Mouse (Mus musculus) MEL (cell line): ENCODE measurements around the gene Brip1. TPM values are rescaled to one million over a fixed set of nuclear protein-coding genes. Genes with fewer than 3 reads are reported as not detected.
A peak's percentile ranks its signal among the peaks of the same experiment; 100 is the strongest.

Source experiments
- DNase-seq: peaks from one replicate; pipeline ENCODE4 v3.0.0; 2011; ENCODE audit warnings: low read depth, low spot score
- H3K27ac ChIP-seq: 2 replicates; pipeline ENCODE4 v1.5.1; 2012; ENCODE audit warnings: low read depth, mild to moderate bottlenecking, control low read depth, low read length, moderate library complexity; ENCODE audit not compliant: control insufficient read depth
- H3K27me3 ChIP-seq, 2 experiments: fragments of 150-350 bp in 1 of 2; sonication (generic) in 1 of 2; 2 replicates each; pipeline ENCODE4 v1.6.1; 2012; ENCODE audit warnings: low read length in 2 of 2, mild to moderate bottlenecking in 2 of 2, improper control_type of control experiment in 1 of 2, moderate library complexity in 1 of 2; ENCODE audit not compliant: insufficient read depth in 2 of 2, control insufficient read depth in 1 of 2
- H3K36me3 ChIP-seq, 2 experiments: 2 replicates each; pipeline ENCODE4 v1.6.1; 2012 to 2014; ENCODE audit warnings: low read length in 2 of 2, improper control_type of control experiment in 1 of 2, inconsistent platforms in 1 of 2, mild to moderate bottlenecking in 1 of 2; ENCODE audit not compliant: insufficient read depth in 2 of 2, control insufficient read depth in 1 of 2
- H3K4me1 ChIP-seq, 2 experiments: fragments of 150-350 bp in 1 of 2; sonication (generic) in 1 of 2; 2 replicates each; pipeline ENCODE4 v1.6.1; 2012; ENCODE audit warnings: low read length in 2 of 2, improper control_type of control experiment in 1 of 2, mild to moderate bottlenecking in 1 of 2; ENCODE audit not compliant: insufficient read depth in 2 of 2, control insufficient read depth in 1 of 2
- H3K4me3 ChIP-seq, 2 experiments: fragments of 150-350 bp in 1 of 2; sonication (generic) in 1 of 2; 2 replicates each; pipeline ENCODE4 v1.5.1; 2012; ENCODE audit warnings: low read depth in 2 of 2, low read length in 2 of 2, mild to moderate bottlenecking in 2 of 2, moderate library complexity in 2 of 2, control low read depth in 1 of 2, improper control_type of control experiment in 1 of 2; ENCODE audit not compliant: control insufficient read depth in 1 of 2, insufficient read depth in 1 of 2
- H3K79me2 ChIP-seq: 2 replicates; pipeline ENCODE4 v1.6.1; 2012; ENCODE audit warnings: mild to moderate bottlenecking, low read length, moderate library complexity; ENCODE audit not compliant: control insufficient read depth, poor library complexity, insufficient read depth
- H3K9ac ChIP-seq: 2 replicates; pipeline ENCODE4 v1.6.1; 2012; ENCODE audit warnings: low read depth, mild to moderate bottlenecking, control low read depth, low read length, moderate library complexity; ENCODE audit not compliant: control insufficient read depth, poor library complexity, severe bottlenecking
- H3K9me3 ChIP-seq: fragments of 150-350 bp; sonication (generic); replicated peaks from 2 replicates; pipeline ENCODE4 v1.6.1; 2012; ENCODE audit warnings: mild to moderate bottlenecking, low read length, improper control_type of control experiment, moderate library complexity; ENCODE audit not compliant: insufficient read depth
- BHLHE40 ChIP-seq: IDR thresholded peaks from 2 replicates; pipeline ENCODE4 v1.6.1; 2012; ENCODE audit warnings: low read depth, mild to moderate bottlenecking, inconsistent platforms, low read length, improper control_type of control experiment, borderline replicate concordance
- CHD2 ChIP-seq: IDR thresholded peaks from 2 replicates; pipeline ENCODE4 v1.6.1; 2011; ENCODE audit warnings: low read length, improper control_type of control experiment
- CTCF ChIP-seq, 3 experiments: IDR thresholded peaks in 2 of 3; conservative IDR thresholded peaks in 1 of 3; 2 replicates each; pipeline ENCODE4 v1.5.1; 2011 to 2012; ENCODE audit warnings: low read length in 3 of 3, low read depth in 2 of 3, mild to moderate bottlenecking in 2 of 3, improper control_type of control experiment in 1 of 3, inconsistent platforms in 1 of 3, mixed read lengths in 1 of 3, moderate library complexity in 1 of 3; ENCODE audit not compliant: control insufficient read depth in 1 of 3, insufficient read depth in 1 of 3, poor library complexity in 1 of 3, severe bottlenecking in 1 of 3
- E2F4 ChIP-seq: IDR thresholded peaks from 2 replicates; pipeline ENCODE4 v1.6.1; 2011; ENCODE audit warnings: low read depth, low read length, improper control_type of control experiment, borderline replicate concordance
- ELF1 ChIP-seq: IDR thresholded peaks from 2 replicates; pipeline ENCODE4 v1.6.1; 2014; ENCODE audit warnings: low read depth, mild to moderate bottlenecking, inconsistent platforms, low read length, improper control_type of control experiment, moderate library complexity
- ETS1 ChIP-seq: IDR thresholded peaks from 2 replicates; pipeline ENCODE4 v1.6.1; 2012; ENCODE audit warnings: low read depth, mild to moderate bottlenecking, inconsistent platforms, low read length, improper control_type of control experiment, moderate library complexity
- GABPA ChIP-seq: IDR thresholded peaks from 2 replicates; pipeline ENCODE4 v1.6.1; 2012; ENCODE audit warnings: low read depth, mild to moderate bottlenecking, inconsistent platforms, low read length, improper control_type of control experiment, moderate library complexity
- GATA1 ChIP-seq: IDR thresholded peaks from 2 replicates; pipeline ENCODE4 v1.6.1; 2011; ENCODE audit warnings: low read depth, low read length, improper control_type of control experiment
- JUND ChIP-seq: IDR thresholded peaks from 2 replicates; pipeline ENCODE4 v1.6.1; 2011; ENCODE audit warnings: low read depth, mild to moderate bottlenecking, improper control_type of control experiment, low read length
- KAT2A ChIP-seq: conservative IDR thresholded peaks from 2 replicates; pipeline ENCODE4 v1.6.1; 2012; ENCODE audit warnings: low read depth, low read length, improper control_type of control experiment, inconsistent platforms
- MXI1 ChIP-seq: IDR thresholded peaks from 2 replicates; pipeline ENCODE4 v1.6.1; 2011; ENCODE audit warnings: mild to moderate bottlenecking, low read depth, low read length, improper control_type of control experiment
- POLR2A ChIP-seq, 2 experiments: IDR thresholded peaks; 2 replicates each; pipeline ENCODE4 v1.6.1; 2011 to 2012; ENCODE audit warnings: low read length in 2 of 2, mild to moderate bottlenecking in 2 of 2, control low read depth in 1 of 2, improper control_type of control experiment in 1 of 2, low read depth in 1 of 2, moderate library complexity in 1 of 2; ENCODE audit not compliant: control insufficient read depth in 1 of 2, insufficient read depth in 1 of 2, poor library complexity in 1 of 2
- RAD21 ChIP-seq: IDR thresholded peaks from 2 replicates; pipeline ENCODE4 v1.6.1; 2011; ENCODE audit warnings: mild to moderate bottlenecking, low read depth, low read length, improper control_type of control experiment
- SMC3 ChIP-seq: IDR thresholded peaks from 2 replicates; pipeline ENCODE4 v1.6.1; 2011; ENCODE audit warnings: low read depth, low read length, improper control_type of control experiment
- TAL1 ChIP-seq: IDR thresholded peaks from 2 replicates; pipeline ENCODE4 v1.6.1; 2012; ENCODE audit warnings: mild to moderate bottlenecking, inconsistent platforms, low read length, moderate library complexity, mixed read lengths
- TBP ChIP-seq: IDR thresholded peaks from 2 replicates; pipeline ENCODE4 v1.8.0; 2011; ENCODE audit warnings: low read depth, low read length, improper control_type of control experiment
- TCF12 ChIP-seq: IDR thresholded peaks from 2 replicates; pipeline ENCODE4 v1.6.1; 2014; ENCODE audit warnings: low read depth, mild to moderate bottlenecking, inconsistent platforms, low read length, improper control_type of control experiment, moderate library complexity
- USF1 ChIP-seq: IDR thresholded peaks from 2 replicates; pipeline ENCODE4 v1.6.1; 2014; ENCODE audit warnings: low read depth, mild to moderate bottlenecking, inconsistent platforms, low read length, improper control_type of control experiment, moderate library complexity
- ZC3H11A ChIP-seq: IDR thresholded peaks from 2 replicates; pipeline ENCODE4 v1.6.1; 2012; ENCODE audit warnings: low read depth, mild to moderate bottlenecking, inconsistent platforms, low read length, improper control_type of control experiment
- ZMIZ1 ChIP-seq: IDR thresholded peaks from 2 replicates; pipeline ENCODE4 v1.6.1; 2012; ENCODE audit warnings: low read depth, mild to moderate bottlenecking, inconsistent platforms, low read length, improper control_type of control experiment, moderate library complexity
- polyA plus RNA-seq, 2 experiments: library from polyadenylated mRNA; stranded (reverse) in 1 of 2; unstranded in 1 of 2; fragments of >175 nt in 1 of 2; fragments of >200 nt in 1 of 2; gene quantifications; 2 replicates each; pipeline versions ENCODE4 v1.2.1 to v1.2.4; 2012; ENCODE audit warnings: low replicate concordance in 2 of 2, low read depth in 1 of 2; ENCODE audit not compliant: insufficient read length in 2 of 2, insufficient read depth in 1 of 2, missing spikeins in 1 of 2
- total RNA-seq: library from RNA; depleted of rRNA; stranded (reverse); fragments of 300-350 nt; gene quantifications from 2 replicates; pipeline ENCODE4 v1.2.3, GENCODE M21; 2012

Gene Brip1
- total and polyA plus RNA-seq, 3 experiments: 13.4 to 20.9 (median 14.9) TPM

DNA sequence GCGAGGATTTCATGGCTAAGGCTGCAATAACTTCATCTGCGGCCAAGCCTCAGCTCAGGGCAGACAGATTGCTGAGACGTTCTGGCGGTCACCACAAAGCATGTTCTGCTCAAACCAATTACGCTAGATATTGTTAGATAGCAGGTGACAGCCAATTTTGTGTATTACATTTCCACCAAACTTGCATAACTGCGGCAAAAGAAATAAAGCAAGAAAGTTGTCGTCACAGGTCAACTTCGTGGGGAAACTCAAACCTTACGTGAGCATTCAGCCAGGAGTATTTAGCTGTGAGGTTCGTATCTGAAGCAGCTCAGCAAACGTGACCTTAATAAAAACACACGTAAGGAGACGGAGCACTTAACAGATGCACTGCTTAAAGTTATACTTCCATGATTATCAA lies 162.3 kb downstream of the Brip1 start:
- Histone ChIP-seq H3K4me1 (no peaks in the 10 kb centered on the region), H3K4me3 (no peak overlapping the region)

DNA sequence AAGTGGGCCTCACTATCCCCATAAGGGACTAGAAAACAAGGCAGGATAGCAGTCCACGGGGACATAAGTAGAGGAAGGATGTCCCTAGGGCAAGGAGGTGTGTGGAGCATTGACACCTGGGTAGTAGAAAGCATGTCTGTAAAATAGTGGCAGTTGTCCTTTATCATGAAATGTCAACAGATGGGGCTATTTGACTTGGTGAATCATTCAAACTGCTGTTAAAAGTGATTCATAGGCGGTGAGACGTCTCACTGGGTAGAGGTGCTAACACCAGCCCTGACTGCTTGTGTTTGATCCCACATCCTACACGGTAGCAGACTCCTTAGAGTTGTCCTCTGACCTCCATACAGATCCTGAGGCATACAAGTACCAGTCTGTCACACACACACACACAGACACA lies 168.1 kb downstream of the Brip1 start:
- Histone ChIP-seq H3K36me3 (no peaks in the 10 kb centered on the region), H3K9me3 (no peaks in the 10 kb centered on the region), H3K9ac (no peak overlapping the region), H3K79me2 (no peaks in the 10 kb centered on the region), H3K27me3 (peaks cover 3 to 11% of the 10 kb centered on the region in 2 experiments), H3K4me3 (no peak overlapping the region), H3K4me1 (no peaks in the 10 kb centered on the region), H3K27ac (no peak overlapping the region)
- TF ChIP-seq ZC3H11A (peak; percentile 25; the same call in 1 of the 2 replicates), JUND (no peak), POLR2A (IDR thresholded peaks at IDR 0.05; ENCODE audit: control insufficient read depth in 1 of 2, insufficient read depth in 1 of 2, low read depth in 1 of 2, low read length in 2 of 2, poor library complexity in 1 of 2) (no peak), MXI1 (no peak), BHLHE40 (no peak), CTCF (IDR thresholded peaks at IDR 0.05 in 2 of 3, conservative IDR thresholded peaks at IDR 0.05 in 1 of 3; ENCODE audit: control insufficient read depth in 1 of 3, insufficient read depth in 1 of 3, low read depth in 2 of 3, low read length in 3 of 3, poor library complexity in 1 of 3, severe bottlenecking in 1 of 3) (peak in 1 of 3 experiments; percentile 49; a peak in 2 of 6 replicates), SMC3 (peak; percentile 50), RAD21 (peak; percentile 58)
- DNase-seq: peak; percentile 43

More for the DNA sequence above, 162.3 kb downstream of the Brip1 start:
- peaks cover 5 to 11% of the 10 kb centered on the region in 2 experiments for H3K27me3 ChIP-seq
- TF ChIP-seq CHD2 (no peak), TAL1 (no peak), GATA1 (no peak), TBP (no peak), ZMIZ1 (no peak), KAT2A (no peak), RAD21 (no peak), GABPA (no peak), ELF1 (no peak)
- no peak overlapping the region for H3K27ac ChIP-seq
- H3K79me2 ChIP-seq: no peaks in the 10 kb centered on the region
- no peaks in the 10 kb centered on the region for H3K9me3 ChIP-seq
- DNase-seq: no peak
- H3K36me3 ChIP-seq: no peaks in the 10 kb centered on the region
- H3K9ac ChIP-seq: no peak overlapping the region

DNA sequence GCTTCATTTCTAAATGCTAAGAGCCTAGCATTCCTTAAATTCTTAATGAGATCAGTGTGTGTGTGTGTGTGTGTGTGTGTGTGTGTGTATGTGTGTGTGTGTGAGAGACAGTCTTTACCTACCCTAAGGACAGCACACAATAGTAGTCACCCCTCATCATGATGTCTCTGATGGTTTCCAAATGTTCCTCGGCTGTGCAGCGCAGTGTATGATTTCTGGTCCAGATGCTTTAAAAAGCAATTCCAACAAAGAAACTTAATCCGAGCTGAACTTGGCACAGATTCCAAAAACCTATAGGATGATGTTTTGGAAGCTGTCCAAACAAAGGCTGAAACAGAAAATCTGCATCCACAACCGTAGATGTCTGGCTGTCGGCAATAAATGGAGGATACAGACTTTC lies 173.0 kb downstream of the Brip1 start:
- Histone ChIP-seq H3K27me3 (peaks cover 0 to 3% of the 10 kb centered on the region in 2 experiments; a peak in 2 of 4 replicates), H3K9ac (no peak overlapping the region), H3K27ac (no peak overlapping the region), H3K4me1 (no peaks in the 10 kb centered on the region), H3K79me2 (no peaks in the 10 kb centered on the region), H3K4me3 (no peak overlapping the region), H3K9me3 (no peaks in the 10 kb centered on the region), H3K36me3 (peaks cover 0 to 6% of the 10 kb centered on the region in 2 experiments; a peak in 2 of 4 replicates)
- no peak for DNase-seq
- TF ChIP-seq CHD2 (no peak), TCF12 (no peak), CTCF (IDR thresholded peaks at IDR 0.05 in 2 of 3, conservative IDR thresholded peaks at IDR 0.05 in 1 of 3; ENCODE audit: control insufficient read depth in 1 of 3, insufficient read depth in 1 of 3, low read depth in 2 of 3, low read length in 3 of 3, poor library complexity in 1 of 3, severe bottlenecking in 1 of 3) (no peak), RAD21 (no peak), JUND (no peak), E2F4 (no peak), USF1 (no peak), ETS1 (no peak)
